Comparison of ENCODE assay signal across 8 mouse cellular contexts in the genomic region with DNA sequence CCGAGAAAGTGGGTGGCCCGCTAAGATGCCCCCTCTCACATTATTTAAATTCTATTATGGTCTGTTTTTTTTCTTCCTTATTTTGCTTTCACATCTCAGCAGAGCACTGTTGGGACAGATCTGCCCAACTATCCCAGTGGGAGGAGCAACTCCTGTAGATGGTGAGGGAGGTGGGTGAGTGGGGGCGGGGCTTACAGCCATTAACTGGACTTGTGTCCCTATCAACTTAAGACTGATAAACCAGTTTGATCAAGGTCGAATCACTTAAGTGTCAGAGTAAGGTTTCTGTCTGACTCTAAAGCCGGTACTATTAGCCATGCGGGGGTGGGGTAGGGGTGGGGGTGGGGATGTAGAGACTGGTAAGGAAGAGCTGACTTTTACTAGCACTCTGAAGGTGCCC. TPM values are rescaled to one million over a fixed set of nuclear protein-coding genes. Genes with fewer than 3 reads are reported as not detected.
A peak's percentile ranks its signal among the peaks of the same experiment; 100 is the strongest.
DNase-seq lines count a peak whose midpoint lies in the region; ATAC-seq lines count a peak whose summit lies in the region.

No protein-coding gene starts in this region.

- no peaks in the 10 kb centered on the region for H3K27me3 ChIP-seq in liver, embryonic 15.5 days
- no peaks in the 10 kb centered on the region for H3K27me3 ChIP-seq in neural tube, embryonic 14.5 days (ENCODE audit: control insufficient read depth, insufficient read depth, low read length)

- H3K4me3 ChIP-seq in liver, embryonic 15.5 days (replicated peaks), result peak overlapping the region; percentile 56
- peak overlapping the region; percentile 28 for H3K4me3 ChIP-seq in neural tube, embryonic 14.5 days (ENCODE audit: low read depth, low read length)

- DNase-seq in 3134 (ENCODE audit: extremely low read depth, insufficient read length, low spot score) (peak; percentile 41), ES-CJ7 (ENCODE audit: low read depth, low spot score) (peak; percentile 84)
- DNase-seq in cerebellum, adult 9-11 months, result peak; percentile 74
- DNase-seq in kidney, adult 11 months, result peak; percentile 77
- peak; percentile 36 to 60 for DNase-seq in urinary bladder, postnatal 36 days (ENCODE audit: low spot score in 2 of 2)

- ATAC-seq in granulocyte monocyte progenitor cell, adult 5-6 weeks (replicated peaks; ENCODE audit: poor library complexity, severe bottlenecking), result peak; percentile 57
- peak; percentile 40 for ATAC-seq in liver, embryonic 15.5 days (ENCODE audit: insufficient read depth)
- no peak for ATAC-seq in neural tube, embryonic 14.5 days (ENCODE audit: low read depth)

- H3K4me2 ChIP-seq in liver, embryonic 15.5 days, result peak overlapping the region; percentile 78
- H3K4me2 ChIP-seq in neural tube, embryonic 14.5 days (ENCODE audit: low read depth, low read length), result peak overlapping the region; percentile 54

- peaks cover 37% of the 10 kb centered on the region for H3K4me1 ChIP-seq in liver, embryonic 15.5 days (replicated peaks)
- H3K4me1 ChIP-seq in neural tube, embryonic 14.5 days (ENCODE audit: control insufficient read depth, insufficient read depth, low read length), result peaks cover 9% of the 10 kb centered on the region; the same call in 1 of the 2 replicates

- H3K36me3 ChIP-seq in liver, embryonic 15.5 days (replicated peaks), result peaks cover 24% of the 10 kb centered on the region
- H3K36me3 ChIP-seq in neural tube, embryonic 14.5 days (ENCODE audit: control insufficient read depth, insufficient read depth, low read length), result no peaks in the 10 kb centered on the region

- peak overlapping the region; percentile 64 for H3K27ac ChIP-seq in liver, embryonic 15.5 days (replicated peaks)
- no peak overlapping the region for H3K27ac ChIP-seq in neural tube, embryonic 14.5 days (ENCODE audit: low read depth, low read length)

- WGBS in liver, embryonic 15.5 days (ENCODE audit: insufficient replicate concordance), result 5% methylated on average over 6 of the region's 6 CpGs
- WGBS in neural tube, embryonic 14.5 days, result 29% methylated on average over 6 of the region's 6 CpGs

- peak overlapping the region; percentile 47; the same call in 1 of the 2 replicates for H3K9ac ChIP-seq in liver, embryonic 15.5 days
- 0 out of 2 replicates have a peak overlapping the region, but pooled peaks have one; percentile 1 for H3K9ac ChIP-seq in neural tube, embryonic 14.5 days (replicated peaks; ENCODE audit: low read depth, low read length)

- H3K9me3 ChIP-seq in liver, embryonic 15.5 days (replicated peaks), result no peaks in the 10 kb centered on the region
- no peaks in the 10 kb centered on the region for H3K9me3 ChIP-seq in neural tube, embryonic 14.5 days (ENCODE audit: control insufficient read depth, low read length)

RNA-seq across cellular contexts. Expression of a gene that starts 1.1 kb away (rescaled TPM):
- total RNA-seq in granulocyte monocyte progenitor cell, adult 5-6 weeks (2014; fragmentation: Nextera tagmentation), result 3.1 and 4.3 TPM in 2 replicates
- total RNA-seq in granulocyte monocyte progenitor cell, adult 5-6 weeks (2017), result 2.7 and 4.4 TPM in 2 replicates
- polyA plus RNA-seq in liver, embryonic 15.5 days (2015; fragmentation: Nextera tagmentation; extraction: Ambion mirVana), result 7.1 and 8.3 TPM in 2 replicates
- 36.8 and 37.3 TPM in 2 replicates for polyA plus RNA-seq in neural tube, embryonic 14.5 days (2014; fragmentation: Nextera tagmentation; extraction: Ambion mirVana)

RNA-seq across cellular contexts. Expression of a gene that starts 1.2 kb away (rescaled TPM):
- total RNA-seq in granulocyte monocyte progenitor cell, adult 5-6 weeks (2014; fragmentation: Nextera tagmentation), result 41.2 and 82.8 TPM in 2 replicates
- 53.1 and 64.1 TPM in 2 replicates for total RNA-seq in granulocyte monocyte progenitor cell, adult 5-6 weeks (2017)
- 25.6 and 26.1 TPM in 2 replicates for polyA plus RNA-seq in liver, embryonic 15.5 days (2015; fragmentation: Nextera tagmentation; extraction: Ambion mirVana)
- polyA plus RNA-seq in neural tube, embryonic 14.5 days (2014; fragmentation: Nextera tagmentation; extraction: Ambion mirVana), result 80.8 and 96.9 TPM in 2 replicates

RNA-seq across cellular contexts. Expression of a gene that starts 7.1 kb away (rescaled TPM):
- total RNA-seq in granulocyte monocyte progenitor cell, adult 5-6 weeks (2014; fragmentation: Nextera tagmentation), result 30.5 and 40.2 TPM in 2 replicates
- 21.0 and 24.3 TPM in 2 replicates for total RNA-seq in granulocyte monocyte progenitor cell, adult 5-6 weeks (2017)
- 9.3 and 9.8 TPM in 2 replicates for polyA plus RNA-seq in liver, embryonic 15.5 days (2015; fragmentation: Nextera tagmentation; extraction: Ambion mirVana)
- polyA plus RNA-seq in neural tube, embryonic 14.5 days (2014; fragmentation: Nextera tagmentation; extraction: Ambion mirVana), result 2.1 and 4.1 TPM in 2 replicates

RNA-seq across cellular contexts. Expression of a gene that starts 10.7 kb away (rescaled TPM):
- total RNA-seq in granulocyte monocyte progenitor cell, adult 5-6 weeks (2014; fragmentation: Nextera tagmentation), result 9.4 and 13.9 TPM in 2 replicates
- not detected in 2 replicates for total RNA-seq in granulocyte monocyte progenitor cell, adult 5-6 weeks (2017)
- polyA plus RNA-seq in liver, embryonic 15.5 days (2015; fragmentation: Nextera tagmentation; extraction: Ambion mirVana), result 0.53 and 0.88 TPM in 2 replicates
- polyA plus RNA-seq in neural tube, embryonic 14.5 days (2014; fragmentation: Nextera tagmentation; extraction: Ambion mirVana), result 0.72 and 0.98 TPM in 2 replicates

RNA-seq across cellular contexts. Expression of a gene that starts 24.2 kb away (rescaled TPM):
- total RNA-seq in granulocyte monocyte progenitor cell, adult 5-6 weeks (2014; fragmentation: Nextera tagmentation), result 54.8 and 58.1 TPM in 2 replicates
- total RNA-seq in granulocyte monocyte progenitor cell, adult 5-6 weeks (2017), result 50.0 and 62.4 TPM in 2 replicates
- polyA plus RNA-seq in liver, embryonic 15.5 days (2015; fragmentation: Nextera tagmentation; extraction: Ambion mirVana), result 31.4 and 36.6 TPM in 2 replicates
- 157 and 160 TPM in 2 replicates for polyA plus RNA-seq in neural tube, embryonic 14.5 days (2014; fragmentation: Nextera tagmentation; extraction: Ambion mirVana)
